In genomic region chr11:87760301-87761081, GRCm38 (mm10) we compare ENCODE assay signal across 7 mouse cellular contexts. TPM values are rescaled to one million over a fixed set of nuclear protein-coding genes. Genes with fewer than 3 reads are reported as not detected.
DNase-seq lines count a peak whose midpoint lies in the region; ATAC-seq lines count a peak whose summit lies in the region.

TSS of gene Tspoap1 (plus strand) at chr11:87760541.

- peak; percentile 61 for DNase-seq in embryo, embryonic 10 days (ENCODE audit: low spot score)
- DNase-seq in hindbrain, embryonic 14.5 days (ENCODE audit: low spot score) = peak; percentile 78
- peak; percentile 50 for DNase-seq in liver, embryonic 13.5 days
- peak; percentile 87 for DNase-seq in right cerebral cortex, adult 18-20 months
- no peak for DNase-seq in heart, adult 8-10 months (ENCODE audit: low spot score)

- peaks cover 41% of the 10 kb centered on the region for H3K4me1 ChIP-seq in hindbrain, embryonic 14.5 days (replicated peaks; ENCODE audit: control insufficient read depth, insufficient read depth, low read length)
- H3K4me1 ChIP-seq in liver, embryonic 13.5 days (replicated peaks) = peaks cover 52% of the 10 kb centered on the region

- peak within 1 kb of the TSS; percentile 94 for H3K4me2 ChIP-seq in hindbrain, embryonic 14.5 days (replicated peaks)
- H3K4me2 ChIP-seq in liver, embryonic 13.5 days = no peak within 1 kb of the TSS

- H3K27ac ChIP-seq in hindbrain, embryonic 14.5 days = peak within 1 kb of the TSS; percentile 89
- H3K27ac ChIP-seq in liver, embryonic 13.5 days = peak within 1 kb of the TSS; percentile 74

- peak within 1 kb of the TSS; percentile 73 for H3K4me3 ChIP-seq in hindbrain, embryonic 14.5 days (replicated peaks; ENCODE audit: low read length)
- H3K4me3 ChIP-seq in liver, embryonic 13.5 days (replicated peaks) = 0 out of 2 replicates have a peak within 1 kb of the TSS, but pooled peaks have one; percentile 2

- H3K27me3 ChIP-seq in hindbrain, embryonic 14.5 days (ENCODE audit: control insufficient read depth, insufficient read depth, low read length) = no peaks in the 10 kb centered on the region
- peaks cover 54% of the 10 kb centered on the region for H3K27me3 ChIP-seq in liver, embryonic 13.5 days

- peak within 1 kb of the TSS; percentile 71 for H3K9ac ChIP-seq in hindbrain, embryonic 14.5 days
- H3K9ac ChIP-seq in liver, embryonic 13.5 days = peak within 1 kb of the TSS; percentile 28; the same call in 1 of the 2 replicates

- 5% methylated on average over 23 of the region's 23 CpGs for WGBS in hindbrain, embryonic 14.5 days
- 7% methylated on average over 23 of the region's 23 CpGs for WGBS in liver, embryonic 13.5 days (ENCODE audit: insufficient replicate concordance)

- peak; percentile 62; the same call in 1 of the 2 replicates for ATAC-seq in cerebellum, adult (ENCODE audit: insufficient number of reproducible peaks, low FRiP score, low TSS enrichment)
- peak; percentile 82 for ATAC-seq in hindbrain, embryonic 14.5 days (ENCODE audit: low FRiP score)
- no peak for ATAC-seq in liver, embryonic 13.5 days (ENCODE audit: low read depth)
- no peak for ATAC-seq in activated CD4-positive, CD25-positive, alpha-beta regulatory T cell, adult 4 months

- H3K9me3 ChIP-seq in hindbrain, embryonic 14.5 days (ENCODE audit: control insufficient read depth, low read length) = no peaks in the 10 kb centered on the region
- H3K9me3 ChIP-seq in liver, embryonic 13.5 days (replicated peaks) = no peaks in the 10 kb centered on the region

- H3K36me3 ChIP-seq in hindbrain, embryonic 14.5 days (replicated peaks; ENCODE audit: control insufficient read depth, insufficient read depth) = no peaks in the 10 kb centered on the region
- peaks cover 23% of the 10 kb centered on the region for H3K36me3 ChIP-seq in liver, embryonic 13.5 days

RNA-seq across cellular contexts. Expression of gene Tspoap1, which starts in this region (rescaled TPM):
- polyA plus RNA-seq in hindbrain, embryonic 14.5 days (2014; fragmentation: Nextera tagmentation; extraction: Ambion mirVana) = 43.8 and 46.9 TPM in 2 replicates
- polyA plus RNA-seq in liver, embryonic 13.5 days (2015; fragmentation: Nextera tagmentation; extraction: Ambion mirVana) = 2.7 and 3.1 TPM in 2 replicates
- 1 to 10 TPM; 1.6 to 2.4 TPM for polyA plus RNA-seq in activated CD4-positive, CD25-positive, alpha-beta regulatory T cell, adult 4 months (2017; shearing (Covaris generic))
- under 1 TPM in 3 of 4 experiments, not detected in 1; 0.14 to 0.25 (median 0.22) TPM for total RNA-seq in heart, adult 8-10 months (2022)

Comparison
In these comparisons a context has a peak if more than half of its experiments do, and no peak if none do; other contexts are left out.
1. RNA of gene Tspoap1 (polyA plus RNA-seq): 43.8 to 46.9 TPM in hindbrain, embryonic 14.5 days; 2.7 to 3.1 TPM in liver, embryonic 13.5 days and 1.6 to 2.4 TPM in activated CD4-positive, CD25-positive, alpha-beta regulatory T cell, adult 4 months; every median in the first group is over 10 times any median in the second.
2. ATAC-seq: peak in cerebellum, adult (single experiment) and hindbrain, embryonic 14.5 days (single experiment); none in liver, embryonic 13.5 days (single experiment) and activated CD4-positive, CD25-positive, alpha-beta regulatory T cell, adult 4 months (single experiment).